Mouse (Mus musculus): ENCODE measurements around the gene Bloc1s1. TPM values are rescaled to one million over a fixed set of nuclear protein-coding genes. Genes with fewer than 3 reads are reported as not detected.

Bloc1s1 gene
- total RNA-seq, 1 experiment, result 90.0 TPM

DNA sequence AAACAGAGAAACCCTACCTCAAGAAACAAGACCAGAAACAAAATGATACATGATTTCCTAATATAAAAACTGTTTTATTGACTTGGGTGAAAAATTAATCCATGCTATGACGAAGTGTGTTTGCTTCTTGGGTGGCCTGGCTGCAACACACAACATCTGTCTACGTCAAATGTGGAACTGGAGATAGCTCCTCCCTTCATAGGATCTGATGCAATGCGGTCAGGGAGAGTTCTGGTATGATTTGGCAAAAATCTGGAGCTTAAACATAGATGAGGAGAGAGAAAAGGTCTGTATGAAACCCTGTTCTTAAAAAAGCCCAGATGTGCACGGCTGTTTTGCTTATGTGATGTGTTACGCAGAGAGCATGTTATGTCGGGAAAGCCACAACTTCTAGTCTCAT, 42.0 kb upstream of the Bloc1s1 start:
- TF ChIP-seq MAFK (IDR thresholded peaks at IDR 0.05; ENCODE audit: insufficient read depth, low read depth, low read length), result no peak
- TF ChIP-seq ZNF384 (IDR thresholded peaks at IDR 0.05; ENCODE audit: low read depth, low read length), result no peak
- no peak for TF ChIP-seq HCFC1 (IDR thresholded peaks at IDR 0.05; ENCODE audit: borderline replicate concordance, insufficient read depth, low read length)
- TF ChIP-seq CHD2 (IDR thresholded peaks at IDR 0.05; ENCODE audit: low read depth, low read length), result no peak
- TF ChIP-seq ZC3H11A (IDR thresholded peaks at IDR 0.05; ENCODE audit: borderline replicate concordance, low read depth, low read length), result no peak
- no peaks in the 10 kb centered on the region for H3K4me1 ChIP-seq (ENCODE audit: control insufficient read depth in 2 of 2, insufficient read depth in 2 of 2, low read length in 2 of 2, poor library complexity in 1 of 2)
- H3K36me3 ChIP-seq (ENCODE audit: control insufficient read depth, insufficient read depth, low read length, poor library complexity, severe bottlenecking), result no peaks in the 10 kb centered on the region
- no peaks in the 10 kb centered on the region for H3K9me3 ChIP-seq (ENCODE audit: control insufficient read depth, insufficient read depth, low read depth, low read length)
- in situ Hi-C loops (cut with MboI; ENCODE audit: low sequenced_read_pairs in 2 of 2, unreplicated experiment in 2 of 2), result no loop called here
- H3K9ac ChIP-seq (ENCODE audit: insufficient read depth, low read depth, low read length, poor library complexity, severe bottlenecking), result no peak overlapping the region
- no peak for DNase-seq (ENCODE audit: low read depth, low spot score)
- H3K4me3 ChIP-seq (ENCODE audit: insufficient read depth in 1 of 2, low read depth in 1 of 2, low read length in 2 of 2, poor library complexity in 1 of 2, severe bottlenecking in 1 of 2), result no peak overlapping the region
- no peak overlapping the region for H3K27ac ChIP-seq (ENCODE audit: insufficient read depth, low read depth, low read length, poor library complexity, severe bottlenecking)

DNA sequence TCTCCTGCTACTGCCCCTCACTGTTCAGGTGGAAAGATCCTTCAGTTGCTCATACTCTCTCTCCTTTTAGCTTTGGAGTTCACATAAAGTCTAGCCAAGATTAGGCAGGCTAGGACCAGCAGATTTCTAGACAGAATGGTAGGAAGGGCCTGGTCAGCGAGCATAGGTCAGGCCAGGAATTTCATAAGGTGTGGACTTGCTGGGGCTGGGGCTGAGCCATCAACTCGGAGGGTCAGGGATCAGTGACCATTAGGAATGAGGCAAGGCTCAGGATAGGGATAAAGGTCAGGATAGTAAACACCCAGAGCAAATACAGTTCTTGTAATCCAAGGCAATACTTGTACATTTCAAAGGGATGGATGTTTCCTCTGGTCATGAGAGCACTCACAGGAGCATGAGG, 41.1 kb upstream of the Bloc1s1 start:
- Histone ChIP-seq H3K4me1 (ENCODE audit: control insufficient read depth in 2 of 2, insufficient read depth in 2 of 2, low read length in 2 of 2, poor library complexity in 1 of 2) (no peaks in the 10 kb centered on the region), H3K27ac (ENCODE audit: insufficient read depth, low read depth, low read length, poor library complexity, severe bottlenecking) (no peak overlapping the region), H3K36me3 (ENCODE audit: control insufficient read depth, insufficient read depth, low read length, poor library complexity, severe bottlenecking) (no peaks in the 10 kb centered on the region), H3K4me3 (ENCODE audit: insufficient read depth in 1 of 2, low read depth in 1 of 2, low read length in 2 of 2, poor library complexity in 1 of 2, severe bottlenecking in 1 of 2) (no peak overlapping the region), H3K9me3 (ENCODE audit: control insufficient read depth, insufficient read depth, low read depth, low read length) (no peaks in the 10 kb centered on the region), H3K9ac (ENCODE audit: insufficient read depth, low read depth, low read length, poor library complexity, severe bottlenecking) (no peak overlapping the region)
- TF ChIP-seq ZNF384 (IDR thresholded peaks at IDR 0.05; ENCODE audit: low read depth, low read length) (no peak), MAFK (IDR thresholded peaks at IDR 0.05; ENCODE audit: insufficient read depth, low read depth, low read length) (no peak), CHD2 (IDR thresholded peaks at IDR 0.05; ENCODE audit: low read depth, low read length) (no peak), ZC3H11A (IDR thresholded peaks at IDR 0.05; ENCODE audit: borderline replicate concordance, low read depth, low read length) (no peak), HCFC1 (IDR thresholded peaks at IDR 0.05; ENCODE audit: borderline replicate concordance, insufficient read depth, low read length) (no peak)
- in situ Hi-C loops (cut with MboI; ENCODE audit: low sequenced_read_pairs in 2 of 2, unreplicated experiment in 2 of 2), result no loop called here
- no peak for DNase-seq (ENCODE audit: low read depth, low spot score)

- in situ Hi-C loops (cut with MboI; ENCODE audit: low sequenced_read_pairs in 2 of 2, unreplicated experiment in 2 of 2), result no loop called here
- H3K27ac ChIP-seq (ENCODE audit: insufficient read depth, low read depth, low read length, poor library complexity, severe bottlenecking), result no peak within 1 kb of the TSS
- no peak within 1 kb of the TSS for H3K4me3 ChIP-seq (ENCODE audit: insufficient read depth in 1 of 2, low read depth in 1 of 2, low read length in 2 of 2, poor library complexity in 1 of 2, severe bottlenecking in 1 of 2)
- no peak for DNase-seq (ENCODE audit: low read depth, low spot score)
- no peaks in the 10 kb centered on the region for H3K36me3 ChIP-seq (ENCODE audit: control insufficient read depth, insufficient read depth, low read length, poor library complexity, severe bottlenecking)
- H3K9me3 ChIP-seq (ENCODE audit: control insufficient read depth, insufficient read depth, low read depth, low read length), result no peaks in the 10 kb centered on the region
- H3K4me1 ChIP-seq (ENCODE audit: control insufficient read depth in 2 of 2, insufficient read depth in 2 of 2, low read length in 2 of 2, poor library complexity in 1 of 2), result no peaks in the 10 kb centered on the region
- no peak within 1 kb of the TSS for H3K9ac ChIP-seq (ENCODE audit: insufficient read depth, low read depth, low read length, poor library complexity, severe bottlenecking)
- TF ChIP-seq ZNF384 (IDR thresholded peaks at IDR 0.05; ENCODE audit: low read depth, low read length) (no peak), MAFK (IDR thresholded peaks at IDR 0.05; ENCODE audit: insufficient read depth, low read depth, low read length) (no peak), ZC3H11A (IDR thresholded peaks at IDR 0.05; ENCODE audit: borderline replicate concordance, low read depth, low read length) (no peak), HCFC1 (IDR thresholded peaks at IDR 0.05; ENCODE audit: borderline replicate concordance, insufficient read depth, low read length) (no peak), CHD2 (IDR thresholded peaks at IDR 0.05; ENCODE audit: low read depth, low read length) (no peak)
These were observed 37.1 kb upstream of the Bloc1s1 start, which contains the start of gene Mettl7b for GRCm38 (mm10) chr10:128960590-128961584. TSS of gene Mettl7b (minus strand) at chr10:128960988.

GRCm38 (mm10) chr10:128960142-128960541, 36.3 kb upstream of the Bloc1s1 start:
- in situ Hi-C loops (cut with MboI; ENCODE audit: low sequenced_read_pairs in 2 of 2, unreplicated experiment in 2 of 2), result no loop called here
- no peaks in the 10 kb centered on the region for H3K4me1 ChIP-seq (ENCODE audit: control insufficient read depth in 2 of 2, insufficient read depth in 2 of 2, low read length in 2 of 2, poor library complexity in 1 of 2)
- no peaks in the 10 kb centered on the region for H3K36me3 ChIP-seq (ENCODE audit: control insufficient read depth, insufficient read depth, low read length, poor library complexity, severe bottlenecking)
- H3K27ac ChIP-seq (ENCODE audit: insufficient read depth, low read depth, low read length, poor library complexity, severe bottlenecking), result no peak overlapping the region
- no peak overlapping the region for H3K9ac ChIP-seq (ENCODE audit: insufficient read depth, low read depth, low read length, poor library complexity, severe bottlenecking)
- H3K9me3 ChIP-seq (ENCODE audit: control insufficient read depth, insufficient read depth, low read depth, low read length), result no peaks in the 10 kb centered on the region
- DNase-seq (ENCODE audit: low read depth, low spot score), result no peak
- H3K4me3 ChIP-seq (ENCODE audit: insufficient read depth in 1 of 2, low read depth in 1 of 2, low read length in 2 of 2, poor library complexity in 1 of 2, severe bottlenecking in 1 of 2), result no peak overlapping the region
- TF ChIP-seq HCFC1 (IDR thresholded peaks at IDR 0.05; ENCODE audit: borderline replicate concordance, insufficient read depth, low read length), result no peak
- no peak for TF ChIP-seq MAFK (IDR thresholded peaks at IDR 0.05; ENCODE audit: insufficient read depth, low read depth, low read length)
- no peak for TF ChIP-seq CHD2 (IDR thresholded peaks at IDR 0.05; ENCODE audit: low read depth, low read length)
- TF ChIP-seq ZC3H11A (IDR thresholded peaks at IDR 0.05; ENCODE audit: borderline replicate concordance, low read depth, low read length), result no peak
- no peak for TF ChIP-seq ZNF384 (IDR thresholded peaks at IDR 0.05; ENCODE audit: low read depth, low read length)

Data from ES-E14 (cell line).